Mouse (Mus musculus) G1E-ER4 (cell line): Measurements from ENCODE around the gene Jdp2. TPM values are rescaled to one million over a fixed set of nuclear protein-coding genes. Genes with fewer than 3 reads are reported as not detected.

Experiments
- GATA1 ChIP-seq: IDR thresholded peaks from one replicate; pipeline ENCODE4 v1.8.0; 2012; ENCODE audit warnings: low read length, inconsistent platforms
- polyA plus RNA-seq: library from polyadenylated mRNA; stranded (reverse); fragments of >175 nt; gene quantifications from 2 replicates; pipeline ENCODE4 v1.2.3, GENCODE M21; 2012

The Jdp2 gene
- polyA plus RNA-seq, 1 experiment, result not detected

- no peak for TF ChIP-seq GATA1
Measured at GRCm38 (mm10) chr12:85589870-85590382, 8.9 kb upstream of the Jdp2 start.

GRCm38 (mm10) chr12:85592943-85593342 lies 5.9 kb upstream of the Jdp2 start:
- no peak for TF ChIP-seq GATA1

- no peak for TF ChIP-seq GATA1
Measured at GRCm38 (mm10) chr12:85594390-85594789, 4.4 kb upstream of the Jdp2 start.

- TF ChIP-seq GATA1, result no peak
Measured at GRCm38 (mm10) chr12:85598053-85598452, 774 bp upstream of the Jdp2 start.

GRCm38 (mm10) chr12:85599478-85600152 lies 788 bp downstream of the Jdp2 start:
- no peak for TF ChIP-seq GATA1

- no peak for TF ChIP-seq GATA1
Measured at GRCm38 (mm10) chr12:85600637-85601036, 1.8 kb downstream of the Jdp2 start.

GRCm38 (mm10) chr12:85601531-85601930 lies 2.7 kb downstream of the Jdp2 start:
- no peak for TF ChIP-seq GATA1

- TF ChIP-seq GATA1, result no peak
Measured at GRCm38 (mm10) chr12:85602153-85602552, 3.3 kb downstream of the Jdp2 start.

- no peak for TF ChIP-seq GATA1
Measured at GRCm38 (mm10) chr12:85602811-85603210, 4.0 kb downstream of the Jdp2 start.

- TF ChIP-seq GATA1, result no peak
Measured at GRCm38 (mm10) chr12:85603767-85604166, 4.9 kb downstream of the Jdp2 start.

- TF ChIP-seq GATA1, result no peak
Measured at GRCm38 (mm10) chr12:85604301-85604998, 5.6 kb downstream of the Jdp2 start.

- no peak for TF ChIP-seq GATA1
Measured at GRCm38 (mm10) chr12:85607519-85608449, 9.0 kb downstream of the Jdp2 start.

- TF ChIP-seq GATA1, result no peak
Measured at GRCm38 (mm10) chr12:85610167-85610566, 11.3 kb downstream of the Jdp2 start.

- no peak for TF ChIP-seq GATA1
Measured at GRCm38 (mm10) chr12:85614090-85614489, 15.3 kb downstream of the Jdp2 start.

GRCm38 (mm10) chr12:85615486-85615885 lies 16.7 kb downstream of the Jdp2 start:
- TF ChIP-seq GATA1, result no peak

GRCm38 (mm10) chr12:85617885-85618284 lies 19.1 kb downstream of the Jdp2 start:
- no peak for TF ChIP-seq GATA1

- no peak for TF ChIP-seq GATA1
Measured at GRCm38 (mm10) chr12:85618430-85618829, 19.6 kb downstream of the Jdp2 start.
